Mouse (Mus musculus) lung, postnatal 4 days (tissue): Measurements from ENCODE around the gene Cap1.
A peak's percentile ranks its signal among the peaks of the same experiment; 100 is the strongest.
"Not testable (repeated sequence)": the region's sequence is repeated elsewhere in the genome, so short reads cannot be mapped to it uniquely, and the experiment has no call there.

ENCODE experiments used
- DNase-seq, 2 experiments: peaks; one replicate each; pipeline ENCODE4 v3.0.0; 2021

Cap1 gene

DNA sequence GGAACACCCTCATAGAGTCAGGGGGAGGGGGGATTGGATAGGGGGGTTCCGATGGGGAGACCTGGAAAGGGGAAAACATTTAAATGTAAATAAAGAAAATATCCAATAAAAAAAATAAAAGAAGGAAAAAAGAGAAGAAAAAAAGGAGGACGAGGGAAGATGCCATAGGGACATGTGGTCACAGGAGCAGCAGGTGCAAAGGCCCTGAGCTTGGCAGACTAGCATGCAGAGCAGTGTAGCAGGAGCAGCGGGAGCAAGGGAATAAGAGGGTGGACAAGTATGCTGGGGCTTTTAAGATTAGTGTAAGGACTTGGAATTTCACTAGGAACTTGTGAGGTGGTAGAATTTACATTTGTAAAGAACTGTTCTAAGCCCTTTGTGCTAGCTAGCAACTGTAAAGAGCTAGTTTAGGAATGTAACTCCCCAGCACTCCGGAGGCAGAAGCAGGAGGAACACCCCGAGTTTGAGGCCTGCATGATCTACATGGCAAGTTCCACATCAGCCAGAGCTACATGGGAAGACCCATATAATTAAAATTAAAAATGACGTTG, 48.6 kb downstream of the Cap1 start:
- no peak for DNase-seq

GRCm38 (mm10) chr4:122836403-122836775, 49.5 kb downstream of the Cap1 start:
- no peak for DNase-seq

- peak; percentile 85 to 88 for DNase-seq
These were observed 50.1 kb downstream of the Cap1 start, which contains the start of gene Ppt1 for GRCm38 (mm10) chr4:122835530-122836402. TSS of gene Ppt1 (plus strand) at chr4:122836242.

- no peak for DNase-seq
These were observed 54.0 kb downstream of the Cap1 start for GRCm38 (mm10) chr4:122831888-122832287.

GRCm38 (mm10) chr4:122829339-122829738, 56.5 kb downstream of the Cap1 start:
- DNase-seq = no peak

DNA sequence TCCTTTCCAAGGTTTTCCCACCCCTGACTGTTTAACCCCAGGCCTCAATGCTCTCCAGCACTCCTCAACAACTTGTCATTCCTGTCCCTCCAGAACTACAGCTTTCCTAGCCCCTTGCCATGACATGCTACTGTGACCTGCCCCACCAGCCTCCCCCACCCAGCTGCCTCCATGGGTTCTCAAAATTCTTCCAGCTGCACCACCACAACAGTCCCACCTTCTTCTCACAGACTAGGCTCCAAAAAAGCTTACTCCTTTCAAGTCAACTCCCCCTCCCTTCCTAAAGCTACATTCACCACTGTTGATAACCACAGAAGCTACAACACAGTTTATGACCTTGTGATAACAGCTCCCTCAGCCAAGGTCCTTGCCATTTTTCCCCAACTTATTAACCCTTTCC, 58.2 kb downstream of the Cap1 start:
- no peak for DNase-seq

GRCm38 (mm10) chr4:122820941-122821340, 64.9 kb downstream of the Cap1 start:
- DNase-seq = not testable (repeated sequence)

DNA sequence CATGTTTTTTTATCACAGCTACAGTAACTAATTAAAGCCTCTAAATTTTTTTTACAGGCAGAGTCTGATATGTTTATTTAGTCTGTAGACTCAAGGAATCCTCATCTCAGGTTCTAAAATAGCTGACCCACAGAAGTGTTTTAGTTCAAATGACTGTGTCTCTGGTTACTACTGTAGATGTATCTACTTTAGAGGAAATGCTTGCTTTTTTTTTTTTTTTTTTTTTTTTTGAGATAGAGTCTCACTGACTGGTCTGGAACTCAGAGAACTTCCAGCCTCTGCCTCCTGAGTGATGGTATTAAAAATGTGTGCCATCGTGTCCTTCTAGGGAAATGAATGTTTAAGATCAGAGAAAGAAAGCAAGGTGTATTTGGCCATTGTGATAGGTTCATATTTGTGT, 69.7 kb downstream of the Cap1 start:
- no peak for DNase-seq

DNA sequence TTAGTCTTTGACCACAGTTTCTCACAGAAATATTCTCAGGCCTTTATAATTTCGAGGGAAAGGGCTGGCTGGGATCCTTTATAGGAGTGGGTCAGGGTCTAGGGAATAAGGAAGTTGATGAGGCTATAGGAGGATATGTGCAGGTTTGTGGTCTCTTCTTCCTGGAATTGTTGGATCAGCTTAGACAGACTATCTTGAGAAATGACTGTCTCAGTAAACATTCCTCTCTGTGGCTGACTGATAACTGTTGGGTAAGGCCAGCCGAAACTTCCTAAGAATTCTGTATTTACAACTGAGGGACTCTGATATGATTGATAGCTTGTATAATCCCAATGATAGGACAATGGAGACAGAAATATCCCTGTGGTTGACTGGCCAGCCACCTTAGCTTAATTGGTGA, 74.0 kb downstream of the Cap1 start:
- no peak for DNase-seq

- no peak for DNase-seq
These were observed 74.7 kb downstream of the Cap1 start for GRCm38 (mm10) chr4:122811180-122811579.
